Mouse (Mus musculus) heart, adult 8-10 months (tissue): ENCODE results near the gene 1700016K19Rik. TPM values are rescaled to one million over a fixed set of nuclear protein-coding genes. Genes with fewer than 3 reads are reported as not detected.

Source experiments
- DNase-seq: peaks from one replicate; pipeline ENCODE4 v3.0.0; 2022; ENCODE audit warnings: low spot score
- total RNA-seq, 4 experiments: library from RNA; stranded (reverse); gene quantifications; 2 replicates each; pipeline ENCODE4 v1.2.4; 2022

Gene 1700016K19Rik
- not detected for total RNA-seq

DNA sequence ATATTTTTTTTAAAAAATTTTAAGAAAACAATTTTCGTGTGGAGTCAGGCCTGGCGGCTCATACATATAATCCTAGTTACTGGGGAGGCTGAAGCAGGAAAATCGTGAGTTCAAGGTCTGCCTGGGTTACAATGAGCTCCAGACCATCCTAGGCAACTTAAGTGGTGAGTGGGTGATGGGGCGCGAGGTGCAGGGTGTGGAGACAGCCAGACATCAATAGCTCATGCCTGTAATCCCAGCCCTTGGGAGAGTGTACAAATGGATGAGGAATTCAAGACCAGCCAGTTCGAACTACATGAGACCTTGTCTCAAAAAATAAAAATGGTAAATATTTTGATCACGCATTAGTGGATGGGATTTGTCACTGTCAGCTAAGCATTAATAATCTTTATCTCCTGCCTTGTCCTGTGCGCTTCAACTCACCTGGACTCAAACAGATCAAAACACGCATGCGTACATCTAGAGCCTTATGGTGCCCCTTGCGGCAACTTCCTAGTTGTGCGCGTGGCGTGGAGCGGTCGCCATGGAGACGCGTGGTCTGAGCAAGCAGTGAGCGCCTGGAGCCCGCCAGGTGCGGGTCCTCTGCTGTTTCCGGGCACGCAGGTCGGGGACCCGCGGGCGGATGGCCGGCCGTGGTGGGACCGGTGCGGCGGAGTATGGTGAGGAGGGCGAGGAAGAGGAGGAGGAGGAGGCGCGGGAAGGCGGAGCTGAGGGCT lies at the start of gene 1700016K19Rik:
1700016K19Rik (plus strand) TSS at position 473 of the 716 bp plus-strand sequence.
- peak; percentile 35 for DNase-seq

DNA sequence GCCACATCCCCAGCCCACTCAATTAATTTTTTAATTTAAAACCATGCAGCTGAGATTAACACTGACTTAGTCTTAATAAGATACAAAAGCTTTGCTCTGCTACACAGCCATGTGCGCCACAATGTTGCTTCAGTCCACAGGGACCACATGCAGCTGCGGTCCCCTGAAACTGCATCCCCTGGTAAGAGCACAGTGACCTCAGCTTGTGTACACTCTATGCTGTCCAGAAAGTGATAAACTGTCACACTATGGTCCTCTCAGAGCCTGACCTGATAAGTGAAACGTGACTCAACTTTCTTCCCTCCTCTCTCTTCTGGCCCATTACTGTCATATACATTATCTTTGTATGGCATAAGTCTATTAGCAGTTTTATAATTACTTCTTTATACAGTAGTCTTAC lies 49.3 kb upstream of the 1700016K19Rik start:
- no peak for DNase-seq

DNA sequence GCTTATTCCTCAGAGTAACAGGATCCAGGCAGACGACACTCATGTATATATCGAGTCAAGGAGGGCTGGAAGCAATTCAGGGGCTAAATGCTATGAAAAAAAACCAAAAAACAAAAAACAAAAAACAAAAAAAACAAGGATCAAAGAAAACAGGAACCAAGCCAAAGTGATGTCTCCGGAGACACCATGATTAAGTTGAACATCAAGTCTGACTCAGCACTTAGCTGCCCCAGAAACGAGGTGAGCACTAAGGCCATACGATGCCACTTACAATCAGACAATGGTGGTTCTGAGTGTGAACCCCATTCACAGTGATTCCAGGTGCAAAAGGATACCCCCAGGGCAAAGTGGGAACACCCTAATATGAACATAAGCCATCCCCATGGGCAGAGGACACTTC lies 47.8 kb upstream of the 1700016K19Rik start:
- DNase-seq = no peak

DNA sequence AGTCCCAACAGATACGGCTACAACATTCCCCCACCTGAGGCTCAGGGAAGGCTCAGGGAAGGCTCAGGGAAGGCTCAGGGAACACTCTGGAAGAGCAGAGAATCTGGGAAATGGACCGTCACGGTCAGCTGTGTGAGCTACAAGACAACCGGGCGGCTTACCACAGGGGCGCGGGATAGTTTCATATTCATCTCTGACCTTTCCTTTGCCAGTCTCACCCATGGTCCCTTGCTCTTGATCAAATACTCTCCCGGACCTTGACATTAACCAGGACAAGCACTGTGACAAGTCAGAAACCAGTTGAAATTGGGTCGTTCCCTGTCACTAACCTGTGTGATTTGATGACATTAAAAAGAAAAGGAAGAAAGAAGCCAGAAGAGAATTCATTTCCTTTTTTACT lies 44.8 kb upstream of the 1700016K19Rik start:
- no peak for DNase-seq

DNA sequence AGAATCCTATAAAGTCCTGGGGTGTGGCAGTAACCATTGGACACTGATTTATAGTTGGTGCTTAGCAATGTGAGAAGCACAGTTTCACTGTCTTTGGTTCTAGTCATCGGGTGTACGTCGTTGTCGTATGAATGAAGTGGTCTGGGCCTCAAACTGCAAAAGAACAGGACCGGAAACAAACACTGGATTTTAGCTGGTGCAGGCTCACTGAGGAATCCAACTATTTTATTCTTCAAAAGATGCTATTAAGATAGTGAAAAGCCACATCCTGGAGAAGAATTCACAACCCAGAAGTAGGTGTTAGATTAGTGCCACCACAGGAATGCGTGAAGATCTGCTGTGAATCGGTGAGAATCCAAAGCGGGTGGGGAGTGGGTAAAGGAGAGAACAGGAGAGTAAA lies 43.1 kb upstream of the 1700016K19Rik start:
- no peak for DNase-seq

DNA sequence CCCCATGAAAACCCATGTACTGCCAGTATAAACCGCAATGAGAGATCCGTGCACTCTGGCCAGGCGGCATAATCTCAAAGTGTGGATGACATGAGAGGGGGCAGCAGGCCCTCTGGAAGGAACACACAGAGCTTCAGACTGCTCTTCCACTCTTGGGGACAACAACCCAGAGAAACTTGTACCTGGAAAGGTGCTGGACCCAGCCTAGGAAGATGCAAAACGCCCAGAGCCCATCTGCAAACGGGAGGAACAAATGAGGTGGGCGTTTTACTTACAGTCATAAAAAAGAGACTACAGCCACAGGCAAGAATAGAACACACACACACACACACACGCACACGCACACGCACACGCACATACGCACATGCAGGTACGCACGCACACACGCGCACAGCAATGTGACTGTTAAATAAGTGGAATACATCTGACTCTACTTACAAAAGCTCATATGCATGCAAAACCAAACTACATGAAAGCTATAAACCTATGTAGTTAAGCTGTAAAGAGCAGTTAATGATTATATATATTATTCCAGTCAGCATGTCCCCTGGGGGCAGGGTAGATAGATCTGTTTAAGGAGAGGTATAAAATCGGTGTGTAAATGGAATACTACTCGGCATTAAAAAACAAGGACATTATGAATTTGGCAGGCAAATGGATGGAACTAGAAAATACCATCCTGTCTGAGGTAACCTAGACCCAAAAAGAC lies 42.4 kb upstream of the 1700016K19Rik start:
- no peak for DNase-seq

DNA sequence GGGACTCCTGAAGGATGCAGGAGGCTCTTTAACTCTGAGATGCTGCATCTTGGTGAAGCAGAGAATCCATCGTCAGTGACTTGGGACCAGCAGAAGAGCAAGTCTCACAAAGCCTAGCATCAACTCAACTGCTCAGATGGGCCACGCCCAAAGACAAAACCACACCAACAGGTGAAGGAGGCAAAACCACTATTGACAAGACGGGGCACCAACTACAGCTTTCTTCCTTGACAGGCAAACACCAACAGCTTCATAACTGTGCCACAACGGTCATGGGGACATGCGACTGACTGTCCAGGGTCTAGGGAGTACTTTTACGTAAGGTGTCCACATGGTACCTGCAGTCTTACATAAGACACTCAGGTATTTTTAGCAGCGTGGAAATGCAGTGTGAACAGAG lies 37.9 kb upstream of the 1700016K19Rik start:
- DNase-seq = no peak

DNA sequence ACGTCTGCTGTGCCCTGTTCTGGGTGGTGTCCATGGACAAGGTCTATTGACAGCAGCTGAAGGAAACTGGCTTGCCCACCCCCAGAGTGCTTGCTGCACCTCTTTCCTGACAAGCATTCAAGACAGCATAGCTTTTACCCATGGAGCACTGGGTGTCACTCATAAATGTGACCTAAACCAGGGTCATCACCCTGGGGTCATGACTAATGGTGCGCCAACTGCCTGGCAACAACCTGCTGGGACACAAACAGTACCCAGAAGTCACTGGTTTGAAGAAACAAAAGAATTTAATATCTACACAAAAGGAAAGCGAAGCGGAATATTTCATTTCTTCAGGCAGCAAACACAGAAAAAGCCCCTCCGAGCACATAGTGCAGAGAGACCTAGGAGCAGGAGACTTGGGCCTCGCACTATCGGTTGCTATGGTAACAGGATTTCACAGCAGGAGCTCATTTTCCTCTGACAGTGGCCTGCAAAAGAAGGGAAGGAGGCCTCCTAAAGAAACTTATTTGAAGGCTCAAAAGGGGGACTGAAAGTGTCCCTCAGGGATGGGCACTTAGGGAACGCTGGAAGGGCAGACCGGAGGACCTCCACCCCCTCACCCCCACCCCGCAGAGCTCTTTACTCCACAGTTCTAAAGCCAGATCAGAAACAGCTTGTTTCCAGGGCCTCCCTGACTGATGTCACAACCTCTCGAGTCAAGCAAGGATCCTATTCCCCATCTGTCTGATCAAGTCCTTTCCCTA lies 35.8 kb upstream of the 1700016K19Rik start:
- no peak for DNase-seq

DNA sequence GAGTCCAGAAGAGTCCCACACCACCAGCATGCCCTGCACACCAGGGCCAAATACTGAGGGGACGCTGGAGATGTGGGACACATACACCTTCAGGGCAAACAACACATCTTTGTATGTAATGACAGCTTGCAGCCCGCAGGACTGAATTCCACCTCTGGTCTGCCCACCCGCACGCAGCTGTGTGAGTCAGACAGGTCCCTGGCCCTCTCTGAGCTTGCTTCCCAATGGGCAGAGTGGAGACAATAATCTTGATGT lies 35.3 kb upstream of the 1700016K19Rik start:
- no peak for DNase-seq

DNA sequence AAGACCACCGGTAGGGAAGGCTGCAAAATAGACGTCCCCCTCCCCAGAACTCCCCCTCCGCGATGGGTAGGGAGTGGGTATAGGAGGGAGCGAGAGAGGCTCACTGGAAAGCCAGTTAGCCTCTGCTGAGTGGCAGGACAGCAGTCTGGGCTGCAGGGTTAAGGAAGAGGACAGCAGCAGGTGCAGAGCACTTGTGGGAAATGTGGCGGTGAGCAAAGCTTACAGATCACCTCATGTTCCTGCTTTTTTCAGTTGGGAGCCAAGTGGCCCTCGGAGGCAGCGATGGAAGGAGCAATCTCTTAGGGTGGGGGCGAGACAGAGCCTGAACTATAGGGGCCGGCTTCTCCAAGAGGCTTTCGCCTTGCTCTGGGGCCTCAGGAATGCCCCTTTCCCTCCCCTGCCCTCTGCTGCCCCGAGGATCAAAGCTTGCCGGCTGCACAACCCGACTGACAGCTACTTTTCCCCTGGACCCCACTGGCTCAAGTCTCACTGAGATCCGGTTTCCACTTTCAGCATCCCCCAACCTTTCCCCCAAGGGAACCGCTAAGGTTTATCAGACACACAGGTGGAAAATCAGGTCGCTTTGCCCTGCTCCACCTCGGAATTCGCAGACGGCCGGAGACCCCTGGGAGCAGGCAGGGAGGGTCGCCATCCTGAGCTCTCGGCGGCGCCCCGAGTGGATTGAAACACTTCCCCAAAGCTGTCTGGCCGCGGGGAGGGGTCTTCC lies 33.9 kb upstream of the 1700016K19Rik start:
- DNase-seq = no peak

DNA sequence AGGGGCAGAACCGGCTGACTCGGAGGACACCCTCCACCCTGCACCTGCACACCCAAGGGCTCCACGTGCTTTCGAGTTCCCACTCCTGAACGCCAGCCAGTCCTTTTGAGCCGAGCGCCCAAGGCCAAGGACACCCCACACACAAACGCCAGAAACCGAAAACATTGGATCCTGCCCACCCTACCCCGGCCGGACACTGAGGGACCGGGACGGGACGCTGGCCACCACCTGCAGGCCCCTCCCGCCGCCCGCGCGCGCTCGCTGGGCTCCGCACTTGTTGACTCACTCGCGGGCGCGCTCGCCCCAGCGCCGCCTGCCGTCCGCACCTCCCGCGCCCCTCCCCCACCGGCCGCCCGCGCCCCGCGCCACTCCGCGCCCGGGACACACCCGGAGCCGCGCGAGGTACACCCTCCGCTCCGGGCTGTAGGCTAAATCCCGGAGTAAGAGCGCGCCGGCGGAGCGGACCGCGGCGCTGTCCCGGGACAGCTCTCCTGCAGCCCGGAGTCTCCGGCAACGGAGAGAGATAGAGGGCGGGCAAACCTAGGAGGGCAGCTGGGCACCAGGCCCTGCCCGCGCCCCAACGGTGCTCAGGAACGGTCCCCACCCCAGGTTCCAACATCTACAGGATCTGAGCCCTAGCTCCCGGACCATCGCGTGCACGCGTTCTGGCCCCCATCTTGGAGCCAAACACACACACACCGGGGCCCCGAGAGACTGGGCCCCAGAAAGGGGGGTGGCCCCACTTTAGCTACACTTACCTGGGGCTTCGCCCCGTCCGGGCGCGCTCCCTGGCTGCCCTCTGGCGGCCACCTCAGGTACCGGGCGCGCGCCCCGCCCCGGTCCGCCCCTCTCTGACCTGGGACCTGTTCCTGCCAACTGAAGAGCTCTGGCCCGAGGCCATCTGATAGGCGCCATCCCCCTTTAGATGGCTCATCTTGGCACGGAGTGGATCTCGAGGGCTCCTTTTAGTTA lies 33.0 kb upstream of the 1700016K19Rik start:
- DNase-seq = peak; percentile 58

DNA sequence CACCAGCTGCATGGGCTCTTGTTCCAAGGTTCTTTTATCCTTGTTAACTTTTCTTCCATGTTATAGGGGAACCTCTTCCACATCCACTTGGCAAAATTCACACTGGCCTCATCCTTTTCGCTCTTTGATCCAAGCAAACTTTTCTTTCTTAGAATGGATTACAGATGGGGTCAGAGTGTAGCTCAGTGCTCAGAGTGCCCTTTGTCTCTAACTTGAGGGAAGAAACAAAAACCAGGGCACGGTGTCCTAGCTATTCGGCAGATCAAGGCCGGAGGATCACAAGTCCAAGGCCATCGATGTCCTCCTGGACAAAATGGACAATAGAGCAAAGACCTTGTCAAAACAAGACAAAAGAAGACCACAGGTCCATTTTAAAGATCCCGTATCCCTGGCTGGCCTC lies 31.0 kb upstream of the 1700016K19Rik start:
- no peak for DNase-seq

DNA sequence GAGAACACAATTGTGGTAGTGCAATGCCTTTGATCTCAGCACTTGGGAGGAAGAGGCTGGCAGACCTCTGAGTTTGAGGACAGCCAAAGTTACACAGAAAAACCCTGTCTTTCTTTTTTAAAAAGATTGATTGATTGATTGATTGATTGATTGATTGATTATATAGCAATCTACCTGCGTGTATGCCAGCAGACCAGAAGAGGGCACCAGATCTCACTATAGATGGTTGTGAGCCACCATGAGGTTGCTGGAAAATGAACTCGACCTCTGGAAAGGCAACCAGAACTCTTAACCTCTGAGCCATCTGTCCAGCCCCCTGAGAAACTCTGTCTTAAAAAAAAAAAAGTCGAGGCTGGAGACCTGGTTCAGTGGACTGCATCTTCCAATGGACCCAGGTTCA lies 29.1 kb upstream of the 1700016K19Rik start:
- DNase-seq = no peak

DNA sequence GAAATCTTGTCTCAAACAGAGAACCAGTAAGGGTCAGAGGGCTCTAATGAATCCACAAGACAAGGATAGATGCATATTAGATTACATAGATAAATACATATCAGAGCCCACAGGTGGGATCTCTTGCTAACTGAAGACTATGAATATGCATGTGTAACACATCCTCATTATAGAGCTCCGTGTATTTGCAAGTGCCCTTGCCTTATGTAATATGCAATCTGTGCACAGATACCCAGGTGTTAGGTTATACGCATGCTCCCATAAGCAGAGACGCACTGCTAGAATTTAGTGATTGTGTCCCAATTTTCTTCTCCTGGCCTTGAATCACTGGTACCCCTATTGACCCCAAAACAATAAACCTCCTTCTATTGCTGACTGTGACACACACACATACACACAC lies 27.5 kb upstream of the 1700016K19Rik start:
- DNase-seq = no peak

DNA sequence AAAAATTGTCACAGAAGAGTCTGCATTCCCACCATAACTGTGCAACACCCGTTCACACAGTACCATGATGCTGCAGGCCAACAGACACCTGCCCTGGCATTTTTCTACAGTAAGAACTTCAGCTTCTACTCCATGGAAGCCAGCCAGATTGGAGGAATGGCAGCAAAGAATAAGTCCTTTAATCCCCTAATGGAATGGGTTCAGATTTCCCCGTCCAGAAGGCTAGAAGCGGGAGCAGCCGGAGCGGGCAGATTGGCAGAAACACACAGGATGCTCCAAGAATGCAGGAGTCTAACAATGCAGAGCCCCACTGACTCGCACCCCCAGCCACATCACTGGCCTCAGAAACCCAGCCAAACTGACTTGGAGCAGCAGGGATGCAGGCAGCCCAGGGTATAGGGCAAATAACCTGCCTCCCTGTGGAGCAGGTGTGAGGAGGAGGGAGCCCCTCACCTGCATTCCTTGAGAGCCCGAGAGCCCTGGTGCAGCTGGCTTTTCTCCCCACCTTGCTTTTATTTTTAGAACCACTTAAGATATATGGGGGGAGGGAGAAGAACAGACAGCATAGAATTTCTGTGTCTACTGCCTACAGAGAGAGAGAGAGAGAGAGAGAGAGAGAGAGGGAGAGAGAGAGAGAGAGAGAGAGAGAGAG lies 26.7 kb upstream of the 1700016K19Rik start:
- DNase-seq = no peak

DNA sequence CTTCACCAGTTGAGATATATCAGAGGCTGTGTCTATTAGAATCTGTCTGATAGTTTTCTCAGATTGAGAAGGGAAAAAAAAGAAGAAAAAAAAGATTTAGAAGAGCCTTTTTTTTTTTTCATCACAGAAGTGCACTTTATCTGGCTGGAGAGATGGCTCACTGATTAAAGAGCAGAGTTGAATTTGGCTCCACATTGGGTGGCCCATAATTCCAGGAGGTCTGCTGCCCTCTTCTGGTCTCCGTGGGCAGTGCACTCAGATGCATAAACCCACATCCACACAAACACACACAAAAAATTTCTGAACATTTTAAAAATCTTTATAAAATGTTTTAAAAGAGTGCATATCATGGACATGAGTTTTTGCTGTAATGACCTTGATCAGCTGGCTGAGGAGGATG lies 25.7 kb upstream of the 1700016K19Rik start:
- DNase-seq = no peak

DNA sequence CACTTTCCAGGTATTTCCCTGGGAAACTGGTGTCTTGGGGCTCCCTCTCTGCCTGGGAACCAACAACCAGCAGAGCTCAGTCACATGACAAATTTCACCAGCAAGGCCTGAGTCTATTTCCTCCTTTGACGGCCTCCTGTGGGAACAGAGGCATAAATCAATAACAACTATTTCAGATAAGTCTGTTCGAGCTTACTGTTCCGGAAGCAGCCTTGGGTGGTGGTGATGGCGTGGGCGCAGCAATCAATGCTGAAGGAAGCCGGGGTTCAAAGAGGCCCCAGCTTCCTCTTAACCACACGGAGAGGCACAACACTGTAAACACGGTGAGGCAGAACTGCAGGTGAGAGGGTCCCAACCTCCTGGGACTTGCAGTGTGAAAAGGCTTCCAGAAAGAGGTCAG lies 23.0 kb upstream of the 1700016K19Rik start:
- no peak for DNase-seq

DNA sequence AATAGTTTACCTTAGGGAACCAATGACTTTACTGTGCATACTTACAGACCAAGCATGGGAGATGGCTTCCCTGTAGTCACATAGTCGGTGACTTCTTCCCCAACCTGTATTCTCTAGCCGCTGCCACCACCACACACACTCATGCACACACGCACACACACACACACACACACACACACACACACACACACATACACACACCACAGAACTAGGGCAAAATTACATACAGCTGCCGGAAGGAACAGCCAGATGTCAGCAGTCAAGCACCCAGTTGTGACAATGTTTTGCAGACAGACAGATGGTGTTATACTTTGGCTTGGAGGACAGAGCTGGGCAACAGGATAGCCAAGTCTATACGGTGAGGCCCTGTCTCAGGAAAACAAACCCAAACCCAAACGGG lies 21.7 kb upstream of the 1700016K19Rik start:
- no peak for DNase-seq

DNA sequence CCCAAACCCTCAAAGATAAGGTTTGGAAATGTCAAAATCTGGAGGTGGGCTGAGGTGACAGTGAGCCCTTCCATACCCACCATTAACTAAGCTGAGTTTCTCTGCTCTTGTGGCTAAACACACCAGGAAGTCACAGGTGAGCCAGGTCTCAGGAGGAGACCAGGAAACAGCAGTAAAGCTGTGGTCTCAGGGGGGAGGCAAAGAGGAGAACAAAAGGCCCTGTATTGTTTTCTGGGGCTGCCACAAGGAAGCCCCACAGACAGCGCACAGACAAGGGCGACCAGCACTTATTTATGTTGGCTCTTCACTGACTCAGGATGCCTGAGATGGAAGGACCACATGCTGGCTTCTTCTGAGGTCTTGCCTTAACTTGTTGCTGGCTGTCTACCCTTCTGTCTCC lies 19.3 kb upstream of the 1700016K19Rik start:
- no peak for DNase-seq

DNA sequence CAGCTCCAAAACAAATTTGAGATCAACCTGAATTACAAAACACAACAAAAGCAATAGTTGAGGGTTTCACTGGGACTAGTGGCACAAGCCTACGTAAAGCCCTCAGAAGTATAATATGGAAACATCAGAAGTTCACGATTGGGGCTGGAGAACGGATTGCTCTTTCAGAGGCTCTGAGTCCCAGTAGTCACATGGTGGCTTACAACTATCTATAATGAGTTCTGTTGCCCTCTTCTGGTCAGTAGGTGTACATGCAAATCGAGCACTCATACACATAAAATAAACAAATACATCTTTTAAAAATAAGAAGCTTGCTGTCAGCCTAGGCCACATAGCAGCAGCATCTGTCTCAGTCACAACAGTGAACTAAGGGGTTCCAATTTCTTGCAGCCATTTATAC lies 16.5 kb upstream of the 1700016K19Rik start:
- no peak for DNase-seq

DNA sequence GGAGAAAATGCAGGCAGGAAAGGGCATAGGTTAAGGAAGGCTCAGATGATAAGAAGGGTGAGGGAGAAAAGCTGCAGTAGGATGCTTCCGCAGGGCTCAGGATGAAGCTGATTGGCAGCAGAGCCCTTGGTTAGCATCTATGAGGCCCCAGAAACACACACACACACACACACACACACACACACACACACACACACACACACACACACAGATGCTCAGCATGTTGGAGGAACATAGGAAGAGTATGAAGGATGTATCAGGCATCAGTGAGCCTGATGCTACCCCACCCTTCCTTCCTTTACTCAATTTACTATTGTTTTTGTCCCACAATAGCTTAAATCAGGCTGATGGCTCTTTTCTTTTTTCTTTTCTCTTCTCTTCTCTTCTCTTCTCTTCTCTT lies 15.1 kb upstream of the 1700016K19Rik start:
- no peak for DNase-seq
